Mouse (Mus musculus) liver, embryonic 14.5 days (tissue): ENCODE data around the gene Tor2a. TPM values are rescaled to one million over a fixed set of nuclear protein-coding genes. Genes with fewer than 3 reads are reported as not detected.

ENCODE experiments used
- ATAC-seq: fragments of 200-750 bp; cut with Nextera tagmentation; 2 replicates; pipeline ENCODE4 v1.8.0; 2017; ENCODE audit warnings: moderate number of reproducible peaks, mild to moderate bottlenecking, moderate library complexity; ENCODE audit not compliant: insufficient read depth
- DNase-seq, 3 experiments: peaks; one replicate each; pipeline ENCODE4 v3.0.0-alpha.2; 2012 to 2013; ENCODE audit warnings: low read depth in 3 of 3, low spot score in 3 of 3
- H3K27ac ChIP-seq: fragments of 300-500 bp; sonication (generic); 2 replicates; pipeline ENCODE4 v1.5.1; 2014; ENCODE audit warnings: moderate library complexity, mild to moderate bottlenecking, control low read depth, inconsistent platforms
- H3K27me3 ChIP-seq: fragments of 300-500 bp; sonication (generic); 2 replicates; pipeline ENCODE4 v1.6.1; 2014; ENCODE audit warnings: mild to moderate bottlenecking, low read length, moderate library complexity; ENCODE audit not compliant: control insufficient read depth, insufficient read depth
- H3K36me3 ChIP-seq: fragments of 300-500 bp; sonication (generic); replicated peaks from 2 replicates; pipeline ENCODE4 v1.6.1; 2014; ENCODE audit warnings: low read depth; ENCODE audit not compliant: control insufficient read depth, insufficient read depth
- H3K4me1 ChIP-seq, 2 experiments: fragments of 200-500 bp in 1 of 2; fragments of 300-500 bp in 1 of 2; sonication (generic) in 1 of 2; replicated peaks; 2 replicates each; pipeline ENCODE4 v1.6.1; 2012 to 2014; ENCODE audit warnings: antibody characterized with exemption in 1 of 2, inconsistent platforms in 1 of 2, low read length in 1 of 2; ENCODE audit not compliant: control insufficient read depth in 2 of 2, insufficient read depth in 2 of 2
- H3K4me2 ChIP-seq: fragments of 300-500 bp; sonication (generic); 2 replicates; pipeline ENCODE4 v1.6.1; 2014; ENCODE audit warnings: low read depth, mild to moderate bottlenecking, control low read depth, moderate library complexity
- H3K4me3 ChIP-seq, 2 experiments: fragments of 200-500 bp in 1 of 2; fragments of 300-500 bp in 1 of 2; sonication (generic) in 1 of 2; 2 replicates each; pipeline ENCODE4 v1.5.1; 2012 to 2014; ENCODE audit warnings: low read depth in 2 of 2, low read length in 2 of 2, mild to moderate bottlenecking in 2 of 2, control low read depth in 1 of 2, inconsistent platforms in 1 of 2, moderate library complexity in 1 of 2; ENCODE audit not compliant: insufficient read depth in 1 of 2
- H3K9ac ChIP-seq: fragments of 300-500 bp; sonication (generic); replicated peaks from 2 replicates; pipeline ENCODE4 v1.6.1; 2014; ENCODE audit warnings: mild to moderate bottlenecking, control low read depth, moderate library complexity
- H3K9me3 ChIP-seq: fragments of 300-500 bp; sonication (generic); 2 replicates; pipeline ENCODE4 v1.6.1; 2016; ENCODE audit warnings: low read length, mixed read lengths; ENCODE audit not compliant: control insufficient read depth
- CTCF ChIP-seq: IDR thresholded peaks from 2 replicates; pipeline ENCODE4 v1.5.1; 2016; ENCODE audit warnings: antibody characterized with exemption, low read depth, control low read depth
- EP300 ChIP-seq: IDR thresholded peaks from 2 replicates; pipeline ENCODE4 v1.6.1; 2016; ENCODE audit warnings: antibody characterized with exemption, low read depth
- WGBS: fragments of 180-500 bp; shearing (Covaris S2); extraction: QIAGEN DNeasy Blood & Tissue Kit; methylation state at CpG from one replicate; pipeline ENCODE4 v1.1.7; 2014; ENCODE audit not compliant: insufficient replicate concordance; 5-methylcytosine and 5-hydroxymethylcytosine counted together
- polyA plus RNA-seq, 2 experiments: library from polyadenylated mRNA; depleted of rRNA in 1 of 2; stranded (reverse) in 1 of 2; unstranded in 1 of 2; fragments of >200 nt; fragmentation: Nextera tagmentation in 1 of 2; extraction: Ambion mirVana in 1 of 2; gene quantifications; 2 replicates each; pipeline versions ENCODE4 v1.2.1 to v1.2.3; 2012 to 2014

The Tor2a gene
- polyA plus RNA-seq, 2 experiments: 21.2 to 25.2 TPM

DNA sequence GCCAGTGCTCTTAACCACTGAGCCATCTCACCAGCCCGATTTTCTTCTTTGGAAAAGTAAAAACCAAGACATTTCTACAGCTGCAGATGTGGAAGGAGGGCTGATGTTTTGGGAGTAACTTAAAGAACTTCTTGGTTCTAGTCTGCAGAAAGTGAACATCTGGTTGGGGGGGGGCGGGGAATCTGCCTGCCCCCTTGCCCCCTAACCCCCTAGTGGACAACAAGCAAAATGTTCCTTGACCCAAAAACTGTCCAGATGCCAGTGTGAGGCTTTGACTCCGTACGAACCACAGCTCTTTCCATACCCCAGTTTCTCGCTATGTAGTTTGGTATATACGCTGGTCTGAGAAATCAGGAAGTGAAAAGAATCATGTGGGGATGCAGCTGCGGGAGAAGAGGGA lies 6.8 kb upstream of the Tor2a start:
- Histone ChIP-seq H3K36me3 (no peaks in the 10 kb centered on the region), H3K27me3 (no peaks in the 10 kb centered on the region), H3K27ac (no peak overlapping the region), H3K4me2 (no peak overlapping the region), H3K4me3 (no peak overlapping the region), H3K4me1 (no peaks in the 10 kb centered on the region; a peak in 1 of 4 replicates), H3K9ac (no peak overlapping the region), H3K9me3 (no peaks in the 10 kb centered on the region)
- DNase-seq (no peak), ATAC-seq (no peak)
- 63% methylated on average over 7 of the region's 7 CpGs for WGBS
- TF ChIP-seq EP300: no peak
- no peak for TF ChIP-seq CTCF

- Histone ChIP-seq H3K4me3 (peak overlapping the region; percentile 16 to 29; a peak in 3 of 4 replicates), H3K27ac (no peak overlapping the region), H3K9ac (no peak overlapping the region), H3K4me1 (no peaks in the 10 kb centered on the region; a peak in 1 of 4 replicates), H3K9me3 (no peaks in the 10 kb centered on the region), H3K36me3 (no peaks in the 10 kb centered on the region), H3K27me3 (no peaks in the 10 kb centered on the region), H3K4me2 (peak overlapping the region; percentile 20)
- TF ChIP-seq CTCF (no peak), EP300 (no peak)
- no peak for DNase-seq
- 66% methylated on average over 31 of the region's 31 CpGs for whole genome bisulfite sequencing
- ATAC-seq: peak; percentile 69
These were observed 6.0 kb upstream of the Tor2a start for GRCm38 (mm10) chr2:32750887-32751664.

- Histone ChIP-seq H3K9me3 (no peaks in the 10 kb centered on the region), H3K4me2 (peak overlapping the region; percentile 20), H3K4me1 (no peaks in the 10 kb centered on the region; a peak in 1 of 4 replicates), H3K27me3 (no peaks in the 10 kb centered on the region), H3K4me3 (peak overlapping the region; percentile 16 to 29), H3K27ac (no peak overlapping the region), H3K36me3 (no peaks in the 10 kb centered on the region), H3K9ac (no peak overlapping the region)
- 67% methylated on average over 9 of the region's 10 CpGs for WGBS
- peak; percentile 10; the same call in 1 of the 2 replicates for ATAC-seq
- no peak for DNase-seq
- TF ChIP-seq CTCF (no peak), EP300 (no peak)
These were observed 5.4 kb upstream of the Tor2a start for GRCm38 (mm10) chr2:32751665-32752033.

- DNase-seq (no peak), ATAC-seq (no peak)
- Histone ChIP-seq H3K9me3 (no peaks in the 10 kb centered on the region), H3K27ac (no peak overlapping the region), H3K4me3 (no peak overlapping the region), H3K9ac (no peak overlapping the region), H3K36me3 (no peaks in the 10 kb centered on the region), H3K27me3 (no peaks in the 10 kb centered on the region), H3K4me1 (no peaks in the 10 kb centered on the region; a peak in 1 of 4 replicates), H3K4me2 (peak overlapping the region; percentile 20; the same call in 1 of the 2 replicates)
- 65% methylated on average over 10 of the region's 10 CpGs for WGBS
- TF ChIP-seq EP300 (no peak), CTCF (peak; percentile 37)
These were observed 4.9 kb upstream of the Tor2a start for GRCm38 (mm10) chr2:32752181-32752580.

GRCm38 (mm10) chr2:32756674-32757055 lies 369 bp upstream of the Tor2a start:
- ATAC-seq (no peak), DNase-seq (no peak)
- whole genome bisulfite sequencing: 37% methylated on average over 6 of the region's 6 CpGs
- TF ChIP-seq CTCF: no peak
- TF ChIP-seq EP300: no peak
- Histone ChIP-seq H3K4me3 (peak overlapping the region in 1 of 2 experiments; percentile 78; a peak in 2 of 4 replicates), H3K27me3 (no peaks in the 10 kb centered on the region), H3K9me3 (no peaks in the 10 kb centered on the region), H3K27ac (no peak overlapping the region), H3K4me1 (no peaks in the 10 kb centered on the region), H3K4me2 (peak overlapping the region; percentile 97), H3K36me3 (no peaks in the 10 kb centered on the region), H3K9ac (no peak overlapping the region)
